Mouse (Mus musculus) kidney, adult 11 months (tissue): Measurements from ENCODE around the gene Mylpf.

Experiments
- DNase-seq: peaks from one replicate; pipeline ENCODE4 v3.0.0; 2022

The Mylpf gene

GRCm38 (mm10) chr7:127207374-127208294, 1.1 kb upstream of the Mylpf start:
- no peak for DNase-seq

- DNase-seq, result no peak
Measured at GRCm38 (mm10) chr7:127208295-127208552, 466 bp upstream of the Mylpf start, which contains the start of gene Tbc1d10b. Tbc1d10b (minus strand) TSS chr7:127208468.

- no peak for DNase-seq
Measured at GRCm38 (mm10) chr7:127209851-127210250, 1.2 kb downstream of the Mylpf start.

GRCm38 (mm10) chr7:127210266-127210665, 1.6 kb downstream of the Mylpf start:
- DNase-seq, result no peak

- DNase-seq, result no peak
Measured at GRCm38 (mm10) chr7:127211014-127211745, 2.5 kb downstream of the Mylpf start.

- no peak for DNase-seq
Measured at GRCm38 (mm10) chr7:127212432-127213250, 4.0 kb downstream of the Mylpf start.

GRCm38 (mm10) chr7:127213485-127213884, 4.8 kb downstream of the Mylpf start:
- no peak for DNase-seq

- no peak for DNase-seq
Measured at GRCm38 (mm10) chr7:127213930-127214329, 5.2 kb downstream of the Mylpf start.

- no peak for DNase-seq
Measured at GRCm38 (mm10) chr7:127214521-127214920, 5.8 kb downstream of the Mylpf start.

- peak; percentile 67 for DNase-seq
Measured at GRCm38 (mm10) chr7:127214981-127215871, 6.5 kb downstream of the Mylpf start.

GRCm38 (mm10) chr7:127216307-127216706, 7.6 kb downstream of the Mylpf start:
- no peak for DNase-seq

- no peak for DNase-seq
Measured at GRCm38 (mm10) chr7:127217475-127217874, 8.8 kb downstream of the Mylpf start.

- no peak for DNase-seq
Measured at GRCm38 (mm10) chr7:127217901-127218642, 9.4 kb downstream of the Mylpf start.

GRCm38 (mm10) chr7:127218670-127219069, 10.0 kb downstream of the Mylpf start:
- DNase-seq, result no peak

GRCm38 (mm10) chr7:127220440-127220839, 11.8 kb downstream of the Mylpf start:
- no peak for DNase-seq

- no peak for DNase-seq
Measured at GRCm38 (mm10) chr7:127223106-127223505, 14.4 kb downstream of the Mylpf start.

- DNase-seq, result no peak
Measured at GRCm38 (mm10) chr7:127223515-127224478, 15.1 kb downstream of the Mylpf start.

GRCm38 (mm10) chr7:127224616-127225015, 15.9 kb downstream of the Mylpf start:
- no peak for DNase-seq

GRCm38 (mm10) chr7:127225147-127225995, 16.7 kb downstream of the Mylpf start:
- no peak for DNase-seq
